Mouse (Mus musculus): ENCODE results near the gene Edn1.

Edn1 gene

GRCm38 (mm10) chr13:42301161-42301721, at the start of gene Edn1:
Edn1 (plus strand) TSS chr13:42301476.
- peak; percentile 60 for DNase-seq

- DNase-seq: no peak
Observed at GRCm38 (mm10) chr13:42253821-42254220, 47.5 kb upstream of the Edn1 start.

GRCm38 (mm10) chr13:42255105-42255504, 46.2 kb upstream of the Edn1 start:
- no peak for DNase-seq

- DNase-seq: peak; percentile 7
Observed at GRCm38 (mm10) chr13:42258422-42258821, 42.9 kb upstream of the Edn1 start.

GRCm38 (mm10) chr13:42260667-42261066, 40.6 kb upstream of the Edn1 start:
- DNase-seq: no peak

GRCm38 (mm10) chr13:42270051-42270450, 31.2 kb upstream of the Edn1 start:
- DNase-seq: no peak

GRCm38 (mm10) chr13:42276774-42277454, 24.4 kb upstream of the Edn1 start:
- no peak for DNase-seq

GRCm38 (mm10) chr13:42277751-42278150, 23.5 kb upstream of the Edn1 start:
- peak; percentile 90 for DNase-seq

- no peak for DNase-seq
Observed at GRCm38 (mm10) chr13:42285896-42286295, 15.4 kb upstream of the Edn1 start.

- no peak for DNase-seq
Observed at GRCm38 (mm10) chr13:42286768-42287167, 14.5 kb upstream of the Edn1 start.

GRCm38 (mm10) chr13:42292593-42292992, 8.7 kb upstream of the Edn1 start:
- no peak for DNase-seq

GRCm38 (mm10) chr13:42298302-42298701, 3.0 kb upstream of the Edn1 start:
- peak; percentile 85 for DNase-seq

- peak; percentile 47 for DNase-seq
Observed at GRCm38 (mm10) chr13:42298766-42299165, 2.5 kb upstream of the Edn1 start.

- peak; percentile 85 for DNase-seq
Observed at GRCm38 (mm10) chr13:42300567-42300966, 709 bp upstream of the Edn1 start.

GRCm38 (mm10) chr13:42301961-42302861, 935 bp downstream of the Edn1 start:
- DNase-seq: peak; percentile 33

- peak; percentile 73 for DNase-seq
Observed at GRCm38 (mm10) chr13:42303180-42303929, 2.1 kb downstream of the Edn1 start.

- no peak for DNase-seq
Observed at GRCm38 (mm10) chr13:42304139-42304538, 2.9 kb downstream of the Edn1 start.

GRCm38 (mm10) chr13:42306870-42307800, 5.9 kb downstream of the Edn1 start:
- DNase-seq: no peak

- no peak for DNase-seq
Observed at GRCm38 (mm10) chr13:42308368-42309103, 7.3 kb downstream of the Edn1 start.

GRCm38 (mm10) chr13:42309804-42310203, 8.5 kb downstream of the Edn1 start:
- DNase-seq: no peak

GRCm38 (mm10) chr13:42315628-42316027, 14.4 kb downstream of the Edn1 start:
- DNase-seq: no peak

All from kidney, adult 9 months (tissue).